Mouse (Mus musculus) stomach, postnatal 0 days (tissue): Measurements from ENCODE around the gene Rpl5. TPM values are rescaled to one million over a fixed set of nuclear protein-coding genes. Genes with fewer than 3 reads are reported as not detected.
A peak's percentile ranks its signal among the peaks of the same experiment; 100 is the strongest.

ENCODE experiments used
- ATAC-seq: fragments of 200-750 bp; cut with Nextera tagmentation; 2 replicates; pipeline ENCODE4 v1.8.0; 2017; ENCODE audit not compliant: low FRiP score, low TSS enrichment
- DNase-seq: peaks from one replicate; pipeline ENCODE4 v3.0.0-alpha.2; 2016; ENCODE audit warnings: low spot score
- H3K27ac ChIP-seq: fragments of 300-500 bp; sonication (generic); replicated peaks from 2 replicates; pipeline ENCODE4 v1.5.1; 2014; ENCODE audit warnings: mild to moderate bottlenecking, control low read depth
- H3K27me3 ChIP-seq: fragments of 300-500 bp; sonication (generic); 2 replicates; pipeline ENCODE4 v1.6.1; 2014; ENCODE audit warnings: low read length; ENCODE audit not compliant: control insufficient read depth, insufficient read depth
- H3K36me3 ChIP-seq: fragments of 300-500 bp; sonication (generic); 2 replicates; pipeline ENCODE4 v1.6.1; 2014; ENCODE audit warnings: low read length, mixed read lengths; ENCODE audit not compliant: control insufficient read depth, insufficient read depth
- H3K4me1 ChIP-seq: fragments of 300-500 bp; sonication (generic); replicated peaks from 2 replicates; pipeline ENCODE4 v1.6.1; 2014; ENCODE audit warnings: antibody characterized with exemption; ENCODE audit not compliant: control insufficient read depth, insufficient read depth
- H3K4me2 ChIP-seq: fragments of 300-500 bp; sonication (generic); replicated peaks from 2 replicates; pipeline ENCODE4 v1.6.1; 2014; ENCODE audit warnings: low read depth, mild to moderate bottlenecking, control low read depth, moderate library complexity
- H3K4me3 ChIP-seq: fragments of 300-500 bp; sonication (generic); 2 replicates; pipeline ENCODE4 v1.5.1; 2014; ENCODE audit warnings: low read depth, low read length, control low read depth
- H3K9ac ChIP-seq: fragments of 300-500 bp; sonication (generic); 2 replicates; pipeline ENCODE4 v1.6.1; 2014; ENCODE audit warnings: mild to moderate bottlenecking, low read length, control low read depth, mixed read lengths
- H3K9me3 ChIP-seq: fragments of 300-500 bp; sonication (generic); 2 replicates; pipeline ENCODE4 v1.6.1; 2016; ENCODE audit warnings: low read length; ENCODE audit not compliant: control insufficient read depth
- CTCF ChIP-seq: IDR thresholded peaks from 2 replicates; pipeline ENCODE4 v1.5.1; 2016; ENCODE audit warnings: antibody characterized with exemption, low read depth, mild to moderate bottlenecking, moderate library complexity
- EP300 ChIP-seq: optimal IDR thresholded peaks from 2 replicates; pipeline ENCODE3; 2016; ENCODE audit warnings: antibody characterized with exemption
- whole genome bisulfite sequencing: fragments of 180-500 bp; shearing (Covaris S2); extraction: QIAGEN DNeasy Blood & Tissue Kit; methylation state at CpG from one replicate; pipeline ENCODE4 v1.1.7; 2014; 5-methylcytosine and 5-hydroxymethylcytosine counted together
- polyA plus RNA-seq: library from polyadenylated mRNA; unstranded; fragments of >200 nt; fragmentation: Nextera tagmentation; extraction: Ambion mirVana; gene quantifications from 2 replicates; pipeline ENCODE4 v1.2.1, GENCODE M21; 2015

The Rpl5 gene
- polyA plus RNA-seq, 1 experiment from 2014 or later: 35.7 TPM

GRCm38 (mm10) chr5:107873886-107874302, 26.4 kb upstream of the Rpl5 start:
- TF ChIP-seq EP300 (no peak), CTCF (no peak)
- peak; percentile 19 for DNase-seq

DNA sequence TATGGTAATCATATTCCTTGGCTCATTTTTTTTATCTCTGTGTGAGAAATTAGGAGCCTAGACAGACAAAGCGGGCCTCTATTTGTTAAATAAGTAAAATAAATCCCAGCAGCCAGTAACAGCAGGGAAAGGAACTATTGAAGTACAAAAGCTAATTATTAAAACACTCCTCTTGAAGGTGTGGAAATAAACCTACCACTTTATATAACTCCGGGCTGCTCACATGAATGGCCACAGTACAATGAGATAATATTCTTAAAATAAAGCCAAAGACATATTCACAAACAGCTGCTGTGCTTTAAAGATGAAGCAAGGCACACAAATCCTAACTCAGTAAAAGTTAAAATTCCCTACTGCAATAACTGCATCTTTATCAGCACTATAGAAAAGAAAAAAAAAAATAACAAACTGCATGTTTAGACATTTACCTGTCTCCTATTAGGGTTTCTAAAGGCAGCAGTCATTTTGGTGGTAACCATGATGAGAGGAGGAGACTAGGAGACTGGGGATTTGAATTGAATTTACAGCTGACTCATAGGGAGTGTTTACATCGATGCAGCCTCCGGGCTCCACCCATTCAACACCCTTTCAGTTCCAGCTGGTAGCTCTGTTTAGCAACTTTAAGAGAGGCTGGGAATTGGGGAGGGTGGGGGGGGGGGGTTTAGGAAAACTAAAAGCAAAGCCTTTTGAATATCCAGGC, 25.6 kb upstream of the Rpl5 start, which contains the start of gene Evi5:
Gene Evi5 (minus strand): TSS at position 547 of the 700 bp plus-strand sequence.
- peak; percentile 29 for DNase-seq
- Histone ChIP-seq H3K9ac (no peak within 1 kb of the TSS), H3K9me3 (no peaks in the 10 kb centered on the region), H3K36me3 (no peaks in the 10 kb centered on the region), H3K27me3 (no peaks in the 10 kb centered on the region), H3K27ac (peak within 1 kb of the TSS; percentile 14; the same call in 1 of the 2 replicates), H3K4me2 (0 out of 2 replicates have a peak within 1 kb of the TSS, but pooled peaks have one; percentile 5), H3K4me1 (no peaks in the 10 kb centered on the region), H3K4me3 (no peak within 1 kb of the TSS)
- no peak for TF ChIP-seq CTCF
- no peak for TF ChIP-seq EP300
- 19% methylated on average over 4 of the region's 4 CpGs for WGBS
- ATAC-seq: peak; percentile 82; the same call in 1 of the 2 replicates

More at GRCm38 (mm10) chr5:107873886-107874302, 26.4 kb upstream of the Rpl5 start:
- Histone ChIP-seq H3K9me3 (no peaks in the 10 kb centered on the region), H3K4me3 (no peak overlapping the region), H3K36me3 (no peaks in the 10 kb centered on the region), H3K9ac (no peak overlapping the region), H3K27me3 (no peaks in the 10 kb centered on the region), H3K4me2 (0 out of 2 replicates have a peak overlapping the region, but pooled peaks have one; percentile 5), H3K4me1 (no peaks in the 10 kb centered on the region), H3K27ac (peak overlapping the region; percentile 14; the same call in 1 of the 2 replicates)
- peak; percentile 9; the same call in 1 of the 2 replicates for ATAC-seq
- 43% methylated on average over 7 of the region's 7 CpGs for WGBS

- TF ChIP-seq EP300: no peak
- TF ChIP-seq CTCF: no peak
- H3K27ac ChIP-seq: no peak overlapping the region
- H3K9me3 ChIP-seq: no peaks in the 10 kb centered on the region
- H3K27me3 ChIP-seq: no peaks in the 10 kb centered on the region
- DNase-seq (no peak), ATAC-seq (no peak)
- H3K36me3 ChIP-seq: no peaks in the 10 kb centered on the region
- no peak overlapping the region for H3K4me2 ChIP-seq
- H3K4me1 ChIP-seq: no peaks in the 10 kb centered on the region
- H3K4me3 ChIP-seq: no peak overlapping the region
- no peak overlapping the region for H3K9ac ChIP-seq
Measured at GRCm38 (mm10) chr5:107875261-107875611, 25.1 kb upstream of the Rpl5 start.

DNA sequence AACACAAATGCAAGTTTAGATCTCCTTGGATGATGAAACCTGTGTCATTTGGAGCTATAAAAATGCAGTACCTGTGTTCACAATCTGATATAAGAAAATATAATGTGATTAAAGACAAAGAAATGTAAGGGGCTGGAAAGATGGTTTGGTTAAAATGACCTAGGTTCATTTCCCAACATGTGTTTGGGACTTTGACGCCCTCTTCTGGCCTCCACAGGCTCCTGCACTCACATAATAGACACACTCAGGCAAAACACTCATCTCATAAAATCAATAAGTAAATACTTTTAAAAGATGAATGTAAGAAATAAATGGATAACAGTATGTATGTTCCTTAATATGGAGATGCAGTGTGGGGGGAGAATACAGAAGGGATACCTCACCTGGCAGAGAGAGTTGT, 23.2 kb upstream of the Rpl5 start:
- no peak overlapping the region for H3K4me2 ChIP-seq
- no peak overlapping the region for H3K27ac ChIP-seq
- no peak overlapping the region for H3K9ac ChIP-seq
- no peaks in the 10 kb centered on the region for H3K9me3 ChIP-seq
- TF ChIP-seq CTCF (no peak), EP300 (no peak)
- no peaks in the 10 kb centered on the region for H3K27me3 ChIP-seq
- 89% methylated on average over 1 of the region's 1 CpGs for WGBS
- no peaks in the 10 kb centered on the region for H3K36me3 ChIP-seq
- DNase-seq (no peak), ATAC-seq (no peak)
- no peak overlapping the region for H3K4me3 ChIP-seq
- H3K4me1 ChIP-seq: no peaks in the 10 kb centered on the region

GRCm38 (mm10) chr5:107880710-107881109, 19.6 kb upstream of the Rpl5 start:
- 51% methylated on average over 5 of the region's 5 CpGs for WGBS
- DNase-seq (no peak), ATAC-seq (peak; percentile 21; the same call in 1 of the 2 replicates)

More at GRCm38 (mm10) chr5:107880710-107881109, 19.6 kb upstream of the Rpl5 start:
- H3K9ac ChIP-seq: no peak overlapping the region
- no peak overlapping the region for H3K4me3 ChIP-seq
- H3K27me3 ChIP-seq: no peaks in the 10 kb centered on the region
- no peaks in the 10 kb centered on the region for H3K9me3 ChIP-seq
- no peak overlapping the region for H3K27ac ChIP-seq
- TF ChIP-seq EP300: no peak
- TF ChIP-seq CTCF: no peak
- no peaks in the 10 kb centered on the region for H3K36me3 ChIP-seq
- no peak overlapping the region for H3K4me2 ChIP-seq
- H3K4me1 ChIP-seq: no peaks in the 10 kb centered on the region
